Mouse (Mus musculus) forebrain, embryonic 13.5 days (tissue): ENCODE results near the gene Dhx36. TPM values are rescaled to one million over a fixed set of nuclear protein-coding genes. Genes with fewer than 3 reads are reported as not detected.

Experiments used
- ATAC-seq: fragments of 200-750 bp; cut with Nextera tagmentation; 2 replicates; pipeline ENCODE4 v1.8.0; 2017
- H3K27ac ChIP-seq: fragments of 300-500 bp; sonication (generic); 2 replicates; pipeline ENCODE4 v1.5.1; 2015; ENCODE audit warnings: inconsistent platforms, mild to moderate bottlenecking, moderate library complexity
- H3K27me3 ChIP-seq: fragments of 300-500 bp; sonication (generic); 2 replicates; pipeline ENCODE4 v1.6.1; 2015; ENCODE audit warnings: mild to moderate bottlenecking, inconsistent platforms
- H3K36me3 ChIP-seq: fragments of 300-500 bp; sonication (generic); 2 replicates; pipeline ENCODE4 v1.6.1; 2015; ENCODE audit warnings: mild to moderate bottlenecking, inconsistent platforms; ENCODE audit not compliant: poor library complexity, severe bottlenecking
- H3K4me1 ChIP-seq: fragments of 300-500 bp; sonication (generic); 2 replicates; pipeline ENCODE4 v1.6.1; 2015; ENCODE audit warnings: inconsistent platforms
- H3K4me2 ChIP-seq: fragments of 300-500 bp; sonication (generic); 2 replicates; pipeline ENCODE4 v1.6.1; 2015; ENCODE audit warnings: inconsistent platforms, mild to moderate bottlenecking, moderate library complexity
- H3K4me3 ChIP-seq: fragments of 300-500 bp; sonication (generic); 2 replicates; pipeline ENCODE4 v1.5.1; 2015; ENCODE audit warnings: mild to moderate bottlenecking, inconsistent platforms
- H3K9ac ChIP-seq: fragments of 300-500 bp; sonication (generic); 2 replicates; pipeline ENCODE4 v1.6.1; 2015; ENCODE audit warnings: mild to moderate bottlenecking, inconsistent platforms
- H3K9me3 ChIP-seq: fragments of 300-500 bp; sonication (generic); replicated peaks from 2 replicates; pipeline ENCODE4 v1.6.1; 2016; ENCODE audit warnings: inconsistent platforms
- WGBS: fragments of 180-500 bp; shearing (Covaris S2); methylation state at CpG from one replicate; pipeline ENCODE4 v1.1.7; 2015; 5-methylcytosine and 5-hydroxymethylcytosine counted together
- polyA plus RNA-seq: library from polyadenylated mRNA; unstranded; fragments of >200 nt; fragmentation: Nextera tagmentation; extraction: Ambion mirVana; gene quantifications from 2 replicates; pipeline ENCODE4 v1.2.1, GENCODE M21; 2015

Dhx36 gene
- polyA plus RNA-seq, result 46.1 and 47.1 TPM in 2 replicates

GRCm38 (mm10) chr3:62506488-62507205 lies at the start of gene Dhx36:
TSS of gene Dhx36 (minus strand) at chr3:62507004.
- Histone ChIP-seq H3K4me3 (peak within 1 kb of the TSS; percentile 89), H3K27ac (peak within 1 kb of the TSS; percentile 97), H3K9ac (peak within 1 kb of the TSS; percentile 91), H3K4me2 (peak within 1 kb of the TSS; percentile 72), H3K36me3 (no peaks in the 10 kb centered on the region), H3K4me1 (peaks cover 16% of the 10 kb centered on the region), H3K9me3 (no peaks in the 10 kb centered on the region), H3K27me3 (peaks cover 3% of the 10 kb centered on the region; the same call in 1 of the 2 replicates)
- peak; percentile 99 for ATAC-seq
- under 1% methylated on average over 51 of the region's 66 CpGs for WGBS

GRCm38 (mm10) chr3:62527593-62527992 lies 20.8 kb upstream of the Dhx36 start:
- ATAC-seq, result 0 out of 2 replicates have a peak, but pooled peaks have one; percentile 3
- Histone ChIP-seq H3K9me3 (no peaks in the 10 kb centered on the region), H3K4me2 (no peak overlapping the region), H3K36me3 (no peaks in the 10 kb centered on the region), H3K4me1 (no peaks in the 10 kb centered on the region), H3K4me3 (no peak overlapping the region), H3K27me3 (no peaks in the 10 kb centered on the region), H3K9ac (no peak overlapping the region), H3K27ac (no peak overlapping the region)
- WGBS, result 75% methylated on average over 5 of the region's 5 CpGs

GRCm38 (mm10) chr3:62527160-62527559 lies 20.4 kb upstream of the Dhx36 start:
- WGBS, result 41% methylated on average over 4 of the region's 4 CpGs
- no peaks in the 10 kb centered on the region for H3K27me3 ChIP-seq

GRCm38 (mm10) chr3:62507206-62507647 lies 423 bp upstream of the Dhx36 start:
- no peak; the same call in 1 of the 2 replicates for ATAC-seq
- 34% methylated on average over 5 of the region's 5 CpGs for WGBS
- H3K4me3 ChIP-seq, result peak overlapping the region; percentile 89
- peaks cover 3% of the 10 kb centered on the region; the same call in 1 of the 2 replicates for H3K27me3 ChIP-seq
- peak overlapping the region; percentile 72 for H3K4me2 ChIP-seq
- H3K4me1 ChIP-seq, result peaks cover 16% of the 10 kb centered on the region
- no peaks in the 10 kb centered on the region for H3K36me3 ChIP-seq
- H3K27ac ChIP-seq, result no peak overlapping the region
- 0 out of 2 replicates have a peak overlapping the region, but pooled peaks have one; percentile 91 for H3K9ac ChIP-seq
- no peaks in the 10 kb centered on the region for H3K9me3 ChIP-seq

More at GRCm38 (mm10) chr3:62527160-62527559, 20.4 kb upstream of the Dhx36 start:
- Histone ChIP-seq H3K27ac (no peak overlapping the region), H3K9me3 (no peaks in the 10 kb centered on the region), H3K9ac (no peak overlapping the region), H3K4me1 (no peaks in the 10 kb centered on the region), H3K36me3 (no peaks in the 10 kb centered on the region), H3K4me2 (no peak overlapping the region), H3K4me3 (no peak overlapping the region)
- peak; percentile 70 for ATAC-seq

- H3K4me3 ChIP-seq, result peak overlapping the region; percentile 89
- H3K27me3 ChIP-seq, result peaks cover 3% of the 10 kb centered on the region; the same call in 1 of the 2 replicates
- ATAC-seq, result no peak
- WGBS, result 79% methylated on average over 5 of the region's 5 CpGs
- H3K9ac ChIP-seq, result peak overlapping the region; percentile 91
- no peaks in the 10 kb centered on the region for H3K9me3 ChIP-seq
- H3K4me2 ChIP-seq, result peak overlapping the region; percentile 72
- no peak overlapping the region for H3K27ac ChIP-seq
- peaks cover 12% of the 10 kb centered on the region for H3K36me3 ChIP-seq
- H3K4me1 ChIP-seq, result peaks cover 16% of the 10 kb centered on the region
Observed at GRCm38 (mm10) chr3:62505166-62505900, 1.5 kb downstream of the Dhx36 start.

- Histone ChIP-seq H3K9me3 (no peaks in the 10 kb centered on the region), H3K4me3 (no peak overlapping the region), H3K36me3 (peaks cover 50% of the 10 kb centered on the region), H3K27ac (no peak overlapping the region), H3K4me2 (no peak overlapping the region), H3K9ac (no peak overlapping the region), H3K4me1 (no peaks in the 10 kb centered on the region), H3K27me3 (no peaks in the 10 kb centered on the region)
- WGBS, result 67% methylated on average over 4 of the region's 4 CpGs
- ATAC-seq, result no peak
Observed at GRCm38 (mm10) chr3:62499327-62499726, 7.5 kb downstream of the Dhx36 start.

- Histone ChIP-seq H3K36me3 (peaks cover 65% of the 10 kb centered on the region), H3K27ac (no peak overlapping the region), H3K4me1 (no peaks in the 10 kb centered on the region), H3K4me2 (no peak overlapping the region), H3K9me3 (no peaks in the 10 kb centered on the region), H3K27me3 (no peaks in the 10 kb centered on the region), H3K9ac (no peak overlapping the region), H3K4me3 (no peak overlapping the region)
- no peak for ATAC-seq
- 86% methylated on average over 6 of the region's 6 CpGs for WGBS
Observed at GRCm38 (mm10) chr3:62492568-62492967, 14.2 kb downstream of the Dhx36 start.

GRCm38 (mm10) chr3:62484340-62484739 lies 22.5 kb downstream of the Dhx36 start:
- 94% methylated on average over 2 of the region's 2 CpGs for WGBS

GRCm38 (mm10) chr3:62470179-62470578 lies 36.6 kb downstream of the Dhx36 start:
- no peak overlapping the region for H3K4me2 ChIP-seq
- H3K9me3 ChIP-seq, result no peaks in the 10 kb centered on the region
- no peak overlapping the region for H3K9ac ChIP-seq
- WGBS, result 93% methylated on average over 1 of the region's 1 CpGs
- no peaks in the 10 kb centered on the region for H3K4me1 ChIP-seq
- 0 out of 2 replicates have a peak, but pooled peaks have one; percentile 6 for ATAC-seq
- no peak overlapping the region for H3K4me3 ChIP-seq
- H3K27ac ChIP-seq, result no peak overlapping the region
- H3K36me3 ChIP-seq, result peaks cover 79% of the 10 kb centered on the region
- no peaks in the 10 kb centered on the region for H3K27me3 ChIP-seq

More at GRCm38 (mm10) chr3:62484340-62484739, 22.5 kb downstream of the Dhx36 start:
- Histone ChIP-seq H3K27me3 (no peaks in the 10 kb centered on the region), H3K4me1 (no peaks in the 10 kb centered on the region), H3K27ac (no peak overlapping the region), H3K4me2 (no peak overlapping the region), H3K36me3 (peaks cover 58% of the 10 kb centered on the region), H3K4me3 (no peak overlapping the region), H3K9ac (no peak overlapping the region), H3K9me3 (no peaks in the 10 kb centered on the region)
- no peak for ATAC-seq

- Histone ChIP-seq H3K4me1 (no peaks in the 10 kb centered on the region), H3K27ac (no peak overlapping the region), H3K36me3 (peaks cover 79% of the 10 kb centered on the region), H3K27me3 (no peaks in the 10 kb centered on the region), H3K9ac (no peak overlapping the region), H3K4me3 (no peak overlapping the region), H3K4me2 (no peak overlapping the region), H3K9me3 (no peaks in the 10 kb centered on the region)
- ATAC-seq, result no peak
- 84% methylated on average over 3 of the region's 3 CpGs for WGBS
Observed at GRCm38 (mm10) chr3:62464276-62464675, 42.5 kb downstream of the Dhx36 start.

- peaks cover 46% of the 10 kb centered on the region for H3K36me3 ChIP-seq
- H3K4me1 ChIP-seq, result peaks cover 17% of the 10 kb centered on the region
- no peak for ATAC-seq
- H3K4me2 ChIP-seq, result no peak overlapping the region
- no peaks in the 10 kb centered on the region for H3K9me3 ChIP-seq
- no peak overlapping the region for H3K27ac ChIP-seq
- no peaks in the 10 kb centered on the region for H3K27me3 ChIP-seq
- WGBS, result 82% methylated on average over 6 of the region's 6 CpGs
- H3K4me3 ChIP-seq, result no peak overlapping the region
- H3K9ac ChIP-seq, result no peak overlapping the region
Observed at GRCm38 (mm10) chr3:62459483-62459882, 47.3 kb downstream of the Dhx36 start.
